Mouse (Mus musculus): ENCODE results near the gene Rbms1. TPM values are rescaled to one million over a fixed set of nuclear protein-coding genes. Genes with fewer than 3 reads are reported as not detected.

The Rbms1 gene
- total RNA-seq, 2 experiments from 2014 or later, result 95.2 to 98.9 TPM

- DNase-seq, result no peak
These were observed 252.7 kb downstream of the Rbms1 start for GRCm38 (mm10) chr2:60710317-60710716.

GRCm38 (mm10) chr2:60708671-60709070, 254.3 kb downstream of the Rbms1 start:
- DNase-seq, result no peak

- DNase-seq, result no peak
These were observed 256.1 kb downstream of the Rbms1 start for GRCm38 (mm10) chr2:60706866-60707265.

- no peak for DNase-seq
These were observed 257.6 kb downstream of the Rbms1 start for GRCm38 (mm10) chr2:60705426-60705825.

GRCm38 (mm10) chr2:60703315-60703714, 259.7 kb downstream of the Rbms1 start:
- DNase-seq, result no peak

- DNase-seq, result no peak
These were observed 262.0 kb downstream of the Rbms1 start for GRCm38 (mm10) chr2:60700956-60701355.

Other genes with a start within 250 kb of the Rbms1 start
- 1 to 10 TPM; 5.8 to 6.0 TPM for gene Itgb6, start 240.5 kb downstream of the Rbms1 start, total RNA-seq (2021)

Data from heart, postnatal 4 days (tissue).